Mouse (Mus musculus) monocyte, adult 2 months (primary cell): ENCODE results near the gene Astn2.
"Not testable (repeated sequence)": the region's sequence is repeated elsewhere in the genome, so short reads cannot be mapped to it uniquely, and the experiment has no call there.

Experiments used
- DNase-seq, 2 experiments: peaks; one replicate each; pipeline ENCODE4 v3.0.0; 2022; ENCODE audit warnings: low spot score in 2 of 2, low read depth in 1 of 2

The Astn2 gene

GRCm38 (mm10) chr4:65687006-65687723 lies 717.2 kb downstream of the Astn2 start:
- no peak for DNase-seq

GRCm38 (mm10) chr4:65686258-65687005 lies 718.0 kb downstream of the Astn2 start:
- no peak for DNase-seq

- no peak for DNase-seq
These were observed 720.0 kb downstream of the Astn2 start for GRCm38 (mm10) chr4:65684401-65684800.

- DNase-seq = not testable (repeated sequence)
These were observed 724.6 kb downstream of the Astn2 start for GRCm38 (mm10) chr4:65679786-65680185.

- no peak for DNase-seq
These were observed 725.5 kb downstream of the Astn2 start for GRCm38 (mm10) chr4:65678929-65679328.

- DNase-seq = no peak
These were observed 725.9 kb downstream of the Astn2 start for GRCm38 (mm10) chr4:65678495-65678894.

GRCm38 (mm10) chr4:65674267-65674978 lies 730.0 kb downstream of the Astn2 start:
- no peak for DNase-seq

- DNase-seq = no peak
These were observed 730.9 kb downstream of the Astn2 start for GRCm38 (mm10) chr4:65673418-65673933.

GRCm38 (mm10) chr4:65672294-65672693 lies 732.1 kb downstream of the Astn2 start:
- DNase-seq = no peak

GRCm38 (mm10) chr4:65671585-65672184 lies 732.7 kb downstream of the Astn2 start:
- DNase-seq = no peak

GRCm38 (mm10) chr4:65667030-65667610 lies 737.3 kb downstream of the Astn2 start:
- DNase-seq = no peak

- DNase-seq = no peak
These were observed 741.2 kb downstream of the Astn2 start for GRCm38 (mm10) chr4:65663176-65663575.

GRCm38 (mm10) chr4:65654723-65655122 lies 749.7 kb downstream of the Astn2 start:
- DNase-seq = no peak

- DNase-seq = no peak
These were observed 761.8 kb downstream of the Astn2 start for GRCm38 (mm10) chr4:65642611-65643010.

- DNase-seq = no peak
These were observed 766.2 kb downstream of the Astn2 start for GRCm38 (mm10) chr4:65638231-65638630.

- no peak for DNase-seq
These were observed 784.3 kb downstream of the Astn2 start for GRCm38 (mm10) chr4:65620125-65620524.

- DNase-seq = no peak
These were observed 791.3 kb downstream of the Astn2 start for GRCm38 (mm10) chr4:65613135-65613534.

- DNase-seq = no peak
These were observed 793.5 kb downstream of the Astn2 start for GRCm38 (mm10) chr4:65610896-65611295.

- DNase-seq = no peak
These were observed 794.1 kb downstream of the Astn2 start for GRCm38 (mm10) chr4:65610329-65610728.

- DNase-seq = no peak
These were observed 796.3 kb downstream of the Astn2 start for GRCm38 (mm10) chr4:65608112-65608511.

- no peak for DNase-seq
These were observed 797.2 kb downstream of the Astn2 start for GRCm38 (mm10) chr4:65607184-65607631.
